Mouse (Mus musculus): ENCODE data around the gene Ago4. TPM values are rescaled to one million over a fixed set of nuclear protein-coding genes. Genes with fewer than 3 reads are reported as not detected.

The Ago4 gene
- polyA plus RNA-seq (2016; fragmentation: Nextera tagmentation; extraction: Ambion mirVana), result 0.89 and 1.2 TPM in 2 replicates

GRCm38 (mm10) chr4:126532827-126533728, at the start of gene Ago4:
Gene Ago4, minus strand, starts transcription at chr4:126533472.
- Histone ChIP-seq H3K36me3 (no peaks in the 10 kb centered on the region), H3K9me3 (replicated peaks) (no peaks in the 10 kb centered on the region), H3K4me1 (peaks cover 12% of the 10 kb centered on the region), H3K27ac (peak within 1 kb of the TSS; percentile 84), H3K4me3 (peak within 1 kb of the TSS; percentile 88), H3K27me3 (ENCODE audit: low read depth, poor library complexity, severe bottlenecking) (peaks cover 26% of the 10 kb centered on the region)
- WGBS, result under 1% methylated on average over 115 of the region's 120 CpGs
- peak; percentile 76 for DNase-seq (ENCODE audit: low spot score)

- no peaks in the 10 kb centered on the region for H3K4me1 ChIP-seq
- H3K9me3 ChIP-seq (replicated peaks), result no peaks in the 10 kb centered on the region
- DNase-seq (ENCODE audit: low spot score), result no peak
- H3K4me3 ChIP-seq, result no peak overlapping the region
- H3K27me3 ChIP-seq (ENCODE audit: low read depth, poor library complexity, severe bottlenecking), result no peaks in the 10 kb centered on the region
- H3K27ac ChIP-seq, result no peak overlapping the region
- H3K36me3 ChIP-seq, result peaks cover 100% of the 10 kb centered on the region
- WGBS, result 82% methylated on average over 2 of the region's 2 CpGs
These were observed 45.8 kb upstream of the Ago4 start for GRCm38 (mm10) chr4:126579077-126579476.

GRCm38 (mm10) chr4:126577920-126578319, 44.6 kb upstream of the Ago4 start:
- no peaks in the 10 kb centered on the region for H3K4me1 ChIP-seq
- H3K9me3 ChIP-seq (replicated peaks), result no peaks in the 10 kb centered on the region
- H3K36me3 ChIP-seq, result peaks cover 100% of the 10 kb centered on the region
- no peaks in the 10 kb centered on the region for H3K27me3 ChIP-seq (ENCODE audit: low read depth, poor library complexity, severe bottlenecking)
- DNase-seq (ENCODE audit: low spot score), result no peak
- H3K4me3 ChIP-seq, result no peak overlapping the region
- WGBS, result 94% methylated on average over 3 of the region's 3 CpGs
- no peak overlapping the region for H3K27ac ChIP-seq

- Histone ChIP-seq H3K27ac (no peak overlapping the region), H3K9me3 (replicated peaks) (no peaks in the 10 kb centered on the region), H3K4me3 (no peak overlapping the region), H3K4me1 (no peaks in the 10 kb centered on the region), H3K27me3 (ENCODE audit: low read depth, poor library complexity, severe bottlenecking) (no peaks in the 10 kb centered on the region), H3K36me3 (peaks cover 100% of the 10 kb centered on the region)
- 96% methylated on average over 5 of the region's 5 CpGs for WGBS
- DNase-seq (ENCODE audit: low spot score), result no peak
These were observed 43.0 kb upstream of the Ago4 start for GRCm38 (mm10) chr4:126576281-126576680.

- H3K36me3 ChIP-seq, result peaks cover 99% of the 10 kb centered on the region
- WGBS, result 95% methylated on average over 3 of the region's 3 CpGs
- no peak overlapping the region for H3K27ac ChIP-seq
- no peaks in the 10 kb centered on the region for H3K4me1 ChIP-seq
- no peaks in the 10 kb centered on the region for H3K27me3 ChIP-seq (ENCODE audit: low read depth, poor library complexity, severe bottlenecking)
- H3K4me3 ChIP-seq, result no peak overlapping the region
- no peak for DNase-seq (ENCODE audit: low spot score)
- H3K9me3 ChIP-seq (replicated peaks), result no peaks in the 10 kb centered on the region
These were observed 36.5 kb upstream of the Ago4 start for GRCm38 (mm10) chr4:126569783-126570182.

GRCm38 (mm10) chr4:126567243-126567642, 34.0 kb upstream of the Ago4 start:
- Histone ChIP-seq H3K36me3 (peaks cover 99% of the 10 kb centered on the region), H3K4me1 (no peaks in the 10 kb centered on the region)
- 93% methylated on average over 4 of the region's 4 CpGs for WGBS

GRCm38 (mm10) chr4:126563798-126564197, 30.5 kb upstream of the Ago4 start:
- no peak overlapping the region for H3K27ac ChIP-seq

More at GRCm38 (mm10) chr4:126567243-126567642, 34.0 kb upstream of the Ago4 start:
- Histone ChIP-seq H3K4me3 (no peak overlapping the region), H3K27me3 (ENCODE audit: low read depth, poor library complexity, severe bottlenecking) (no peaks in the 10 kb centered on the region), H3K9me3 (replicated peaks) (no peaks in the 10 kb centered on the region), H3K27ac (no peak overlapping the region)
- DNase-seq (ENCODE audit: low spot score), result no peak

GRCm38 (mm10) chr4:126556809-126557711, 23.8 kb upstream of the Ago4 start, which contains the start of gene Clspn:
Gene Clspn, plus strand, starts transcription at chr4:126556935.
- H3K9me3 ChIP-seq (replicated peaks), result no peaks in the 10 kb centered on the region
- no peaks in the 10 kb centered on the region for H3K27me3 ChIP-seq (ENCODE audit: low read depth, poor library complexity, severe bottlenecking)
- peaks cover 15% of the 10 kb centered on the region for H3K4me1 ChIP-seq
- peak within 1 kb of the TSS; percentile 95 for H3K27ac ChIP-seq
- under 1% methylated on average over 54 of the region's 54 CpGs for WGBS
- H3K4me3 ChIP-seq, result peak within 1 kb of the TSS; percentile 77
- H3K36me3 ChIP-seq, result peaks cover 37% of the 10 kb centered on the region
- DNase-seq (ENCODE audit: low spot score), result peak; percentile 94

More at GRCm38 (mm10) chr4:126563798-126564197, 30.5 kb upstream of the Ago4 start:
- Histone ChIP-seq H3K9me3 (replicated peaks) (no peaks in the 10 kb centered on the region), H3K27me3 (ENCODE audit: low read depth, poor library complexity, severe bottlenecking) (no peaks in the 10 kb centered on the region), H3K4me1 (no peaks in the 10 kb centered on the region), H3K36me3 (peaks cover 98% of the 10 kb centered on the region), H3K4me3 (no peak overlapping the region)
- WGBS, result 90% methylated on average over 6 of the region's 6 CpGs
- no peak for DNase-seq (ENCODE audit: low spot score)

- WGBS, result 35% methylated on average over 3 of the region's 3 CpGs
These were observed 21.2 kb upstream of the Ago4 start for GRCm38 (mm10) chr4:126554462-126554861.

GRCm38 (mm10) chr4:126553685-126554084, 20.4 kb upstream of the Ago4 start:
- H3K27me3 ChIP-seq (ENCODE audit: low read depth, poor library complexity, severe bottlenecking), result no peaks in the 10 kb centered on the region
- H3K9me3 ChIP-seq (replicated peaks), result no peaks in the 10 kb centered on the region
- H3K4me3 ChIP-seq, result no peak overlapping the region
- 93% methylated on average over 1 of the region's 1 CpGs for WGBS
- peaks cover 6% of the 10 kb centered on the region for H3K36me3 ChIP-seq
- no peak for DNase-seq (ENCODE audit: low spot score)
- no peak overlapping the region for H3K27ac ChIP-seq
- peaks cover 15% of the 10 kb centered on the region for H3K4me1 ChIP-seq

More at GRCm38 (mm10) chr4:126554462-126554861, 21.2 kb upstream of the Ago4 start:
- peaks cover 15% of the 10 kb centered on the region for H3K4me1 ChIP-seq
- no peak overlapping the region for H3K27ac ChIP-seq
- no peak for DNase-seq (ENCODE audit: low spot score)
- H3K27me3 ChIP-seq (ENCODE audit: low read depth, poor library complexity, severe bottlenecking), result no peaks in the 10 kb centered on the region
- H3K4me3 ChIP-seq, result no peak overlapping the region
- peaks cover 11% of the 10 kb centered on the region for H3K36me3 ChIP-seq
- no peaks in the 10 kb centered on the region for H3K9me3 ChIP-seq (replicated peaks)

- H3K4me1 ChIP-seq, result peaks cover 10% of the 10 kb centered on the region
- H3K27ac ChIP-seq, result no peak overlapping the region
- no peak for DNase-seq (ENCODE audit: low spot score)
- H3K9me3 ChIP-seq (replicated peaks), result no peaks in the 10 kb centered on the region
- H3K4me3 ChIP-seq, result no peak overlapping the region
- H3K27me3 ChIP-seq (ENCODE audit: low read depth, poor library complexity, severe bottlenecking), result no peaks in the 10 kb centered on the region
- peaks cover under 1% of the 10 kb centered on the region; the same call in 1 of the 2 replicates for H3K36me3 ChIP-seq
- WGBS, result 79% methylated on average over 8 of the region's 8 CpGs
These were observed 19.8 kb upstream of the Ago4 start for GRCm38 (mm10) chr4:126553105-126553504.

GRCm38 (mm10) chr4:126552136-126552535, 18.9 kb upstream of the Ago4 start:
- WGBS, result 86% methylated on average over 7 of the region's 7 CpGs
- Histone ChIP-seq H3K4me1 (peaks cover 9% of the 10 kb centered on the region), H3K27ac (no peak overlapping the region), H3K36me3 (no peaks in the 10 kb centered on the region), H3K4me3 (no peak overlapping the region), H3K9me3 (replicated peaks) (no peaks in the 10 kb centered on the region), H3K27me3 (ENCODE audit: low read depth, poor library complexity, severe bottlenecking) (no peaks in the 10 kb centered on the region)
- DNase-seq (ENCODE audit: low spot score), result no peak

Data from limb, embryonic 10.5 days (tissue).